ENCODE assay signal across 9 mouse cellular contexts in the genomic region with DNA sequence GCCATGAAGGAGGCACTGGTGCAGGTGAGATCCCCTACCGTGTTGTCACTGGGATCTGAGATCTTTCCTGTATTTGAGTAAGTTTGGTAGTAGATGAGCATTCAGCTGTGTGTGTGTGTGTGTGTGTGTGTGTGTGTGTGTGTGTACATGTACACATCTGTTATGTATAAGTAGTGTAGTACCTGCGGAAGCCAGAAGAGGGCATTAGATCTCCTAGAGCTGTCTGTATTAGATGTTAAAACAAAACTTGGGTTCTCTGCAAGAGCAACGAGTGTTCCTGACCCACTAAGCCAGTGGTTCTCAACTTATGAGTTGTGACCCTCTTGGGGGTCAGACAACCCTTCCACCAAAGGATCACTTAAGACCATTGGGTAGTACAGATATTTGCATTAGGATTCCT.
DNase-seq lines count a peak whose midpoint lies in the region; TF ChIP-seq lines count a peak whose summit lies in the region.
"Had no signal": no experiment of that assay in that cellular context is flagged by ENCODE, and none has a peak within 500 bp of the region (broad histone marks: within the 10 kb centered on the region; RNA-seq: fewer than 3 reads in every experiment).

No protein-coding gene starts in this region.

- no peak for DNase-seq in heart, adult 2 months
- no peak for DNase-seq in heart, adult 9 months (ENCODE audit: low spot score in 2 of 2)
- peak; percentile 50 for DNase-seq in lung, postnatal 10 days
- no peak for DNase-seq in lung, postnatal 25 days (ENCODE audit: low spot score)
- peak; percentile 12 for DNase-seq in c-Kit-positive CD71-positive TER-119-positive erythroid progenitor cells, embryonic 14.5 days (ENCODE audit: low spot score)
- DNase-seq in mesoderm, embryonic 11.5 days (ENCODE audit: low read depth, low spot score): peak; percentile 43
- no peak for DNase-seq in frontal cortex, postnatal 25 days (ENCODE audit: low spot score in 2 of 2)
- DNase-seq in ovary, postnatal 10 days (ENCODE audit: low spot score): no peak

- TF ChIP-seq POLR2A in heart, adult 2 months (IDR thresholded peaks at IDR 0.05; ENCODE audit: insufficient read depth, low read depth, low read length): no peak

- 96% methylated on average over 3 of the region's 3 CpGs for WGBS in heart, adult 2 months

- intact Hi-C loops in heart, adult 2 months (cut with DNase I): loop anchor here (2.0 to 5.0 kb wide), 2 partner anchors 41 to 153 kb away; no protein-coding TSS in a partner anchor

- H3K36me3 ChIP-seq in heart, adult 2 months (ENCODE audit: control insufficient read depth, insufficient read depth, low read length): no peaks in the 10 kb centered on the region

- TF ChIP-seq EP300 in heart, adult 2 months (IDR thresholded peaks at IDR 0.05; ENCODE audit: insufficient read depth, low read depth, low read length): no peak

- peak; percentile 53 for TF ChIP-seq CTCF in heart, adult 2 months (IDR thresholded peaks at IDR 0.05)

- no peaks in the 10 kb centered on the region for H3K4me1 ChIP-seq in heart, adult 2 months (ENCODE audit: control insufficient read depth, insufficient read depth, low read length)
- H3K4me1 ChIP-seq: heart, embryonic 13.5 days had no signal

- H3K4me3 ChIP-seq in heart, adult 2 months: no peak overlapping the region
- H3K4me3 ChIP-seq: heart, embryonic 13.5 days had no signal

- no peak overlapping the region for H3K9ac ChIP-seq in heart, adult 2 months (ENCODE audit: low read depth, low read length)
- H3K9ac ChIP-seq: heart, embryonic 13.5 days had no signal

- no peaks in the 10 kb centered on the region for H3K27me3 ChIP-seq in heart, adult 2 months (ENCODE audit: control insufficient read depth, insufficient read depth, low read length)
- H3K27me3 ChIP-seq: heart, embryonic 13.5 days had no signal

- H3K79me2 ChIP-seq in heart, adult 2 months (replicated peaks; ENCODE audit: control insufficient read depth, insufficient read depth, low read length): no peaks in the 10 kb centered on the region

- no peak overlapping the region for H3K27ac ChIP-seq in heart, adult 2 months
- H3K27ac ChIP-seq: heart, embryonic 13.5 days had no signal

Comparison
In these comparisons a context has a peak if more than half of its experiments do, and no peak if none do; other contexts are left out.
1. DNase-seq: peak in lung, postnatal 10 days (single experiment), c-Kit-positive CD71-positive TER-119-positive erythroid progenitor cells, embryonic 14.5 days (single experiment) and mesoderm, embryonic 11.5 days (single experiment); none in heart, adult 2 months (0 of 2), heart, adult 9 months (0 of 2), lung, postnatal 25 days (single experiment), frontal cortex, postnatal 25 days (0 of 2) and ovary, postnatal 10 days (single experiment).